Mouse (Mus musculus): ENCODE results near the gene Egf. TPM values are rescaled to one million over a fixed set of nuclear protein-coding genes. Genes with fewer than 3 reads are reported as not detected.

Gene Egf
- polyA plus RNA-seq, 1 experiment, result 0.27 TPM

- no peaks in the 10 kb centered on the region for H3K79me3 ChIP-seq (ENCODE audit: low read depth)
- no peak for TF ChIP-seq CTCF (IDR thresholded peaks at IDR 0.05; ENCODE audit: control insufficient read depth, insufficient read depth, insufficient read length)
- no peak for TF ChIP-seq MAX (IDR thresholded peaks at IDR 0.05)
- TF ChIP-seq CEBPB (IDR thresholded peaks at IDR 0.05; ENCODE audit: low read depth), result no peak
- TF ChIP-seq MYOG (IDR thresholded peaks at IDR 0.05; ENCODE audit: control insufficient read depth, extremely low read depth, insufficient read length), result no peak
- no peak for TF ChIP-seq MYOD1 (IDR thresholded peaks at IDR 0.05; ENCODE audit: control insufficient read depth, insufficient read length, low read depth)
- no peak for TF ChIP-seq USF1 (IDR thresholded peaks at IDR 0.05; ENCODE audit: low read depth)
- no peak for TF ChIP-seq FOSL1 (IDR thresholded peaks at IDR 0.05; ENCODE audit: insufficient read depth, low read length, poor library complexity, severe bottlenecking)
- H3K4me3 ChIP-seq (ENCODE audit: insufficient read depth, poor library complexity, severe bottlenecking), result no peak overlapping the region
- no peaks in the 10 kb centered on the region for H3K79me2 ChIP-seq (ENCODE audit: control insufficient read depth, insufficient read depth)
- H3K36me3 ChIP-seq (ENCODE audit: control insufficient read depth, insufficient read depth), result no peaks in the 10 kb centered on the region
- H3K27me3 ChIP-seq (ENCODE audit: control insufficient read depth, insufficient read depth, insufficient read length), result no peaks in the 10 kb centered on the region
- no peak overlapping the region for H3ac ChIP-seq (ENCODE audit: control insufficient read depth, insufficient read length, low read depth)
These were observed 72.7 kb downstream of the Egf start for GRCm38 (mm10) chr3:129682389-129682788.

GRCm38 (mm10) chr3:129681841-129682240 is 73.3 kb downstream of the Egf start:
- no peak for TF ChIP-seq MYOG (IDR thresholded peaks at IDR 0.05; ENCODE audit: control insufficient read depth, extremely low read depth, insufficient read length)
- no peak for TF ChIP-seq USF1 (IDR thresholded peaks at IDR 0.05; ENCODE audit: low read depth)
- TF ChIP-seq CEBPB (IDR thresholded peaks at IDR 0.05; ENCODE audit: low read depth), result no peak
- no peak for TF ChIP-seq MAX (IDR thresholded peaks at IDR 0.05)
- no peak for TF ChIP-seq FOSL1 (IDR thresholded peaks at IDR 0.05; ENCODE audit: insufficient read depth, low read length, poor library complexity, severe bottlenecking)
- no peak for TF ChIP-seq CTCF (IDR thresholded peaks at IDR 0.05; ENCODE audit: control insufficient read depth, insufficient read depth, insufficient read length)
- TF ChIP-seq MYOD1 (IDR thresholded peaks at IDR 0.05; ENCODE audit: control insufficient read depth, insufficient read length, low read depth), result no peak
- Histone ChIP-seq H3K4me3 (ENCODE audit: insufficient read depth, poor library complexity, severe bottlenecking) (no peak overlapping the region), H3K79me3 (ENCODE audit: low read depth) (no peaks in the 10 kb centered on the region), H3K27me3 (ENCODE audit: control insufficient read depth, insufficient read depth, insufficient read length) (no peaks in the 10 kb centered on the region), H3K79me2 (ENCODE audit: control insufficient read depth, insufficient read depth) (no peaks in the 10 kb centered on the region), H3ac (ENCODE audit: control insufficient read depth, insufficient read length, low read depth) (no peak overlapping the region), H3K36me3 (ENCODE audit: control insufficient read depth, insufficient read depth) (no peaks in the 10 kb centered on the region)

- Histone ChIP-seq H3ac (ENCODE audit: control insufficient read depth, insufficient read length, low read depth) (no peak overlapping the region), H3K79me3 (ENCODE audit: low read depth) (no peaks in the 10 kb centered on the region), H3K79me2 (ENCODE audit: control insufficient read depth, insufficient read depth) (no peaks in the 10 kb centered on the region), H3K4me3 (ENCODE audit: insufficient read depth, poor library complexity, severe bottlenecking) (no peak overlapping the region), H3K27me3 (ENCODE audit: control insufficient read depth, insufficient read depth, insufficient read length) (no peaks in the 10 kb centered on the region), H3K36me3 (ENCODE audit: control insufficient read depth, insufficient read depth) (no peaks in the 10 kb centered on the region)
- no peak for TF ChIP-seq CEBPB (IDR thresholded peaks at IDR 0.05; ENCODE audit: low read depth)
- TF ChIP-seq MAX (IDR thresholded peaks at IDR 0.05), result no peak
- TF ChIP-seq FOSL1 (IDR thresholded peaks at IDR 0.05; ENCODE audit: insufficient read depth, low read length, poor library complexity, severe bottlenecking), result no peak
- no peak for TF ChIP-seq USF1 (IDR thresholded peaks at IDR 0.05; ENCODE audit: low read depth)
- TF ChIP-seq MYOG (IDR thresholded peaks at IDR 0.05; ENCODE audit: control insufficient read depth, extremely low read depth, insufficient read length), result no peak
- TF ChIP-seq CTCF (IDR thresholded peaks at IDR 0.05; ENCODE audit: control insufficient read depth, insufficient read depth, insufficient read length), result no peak
- no peak for TF ChIP-seq MYOD1 (IDR thresholded peaks at IDR 0.05; ENCODE audit: control insufficient read depth, insufficient read length, low read depth)
These were observed 74.9 kb downstream of the Egf start for GRCm38 (mm10) chr3:129680258-129680657.

GRCm38 (mm10) chr3:129675923-129676322 is 79.2 kb downstream of the Egf start:
- Histone ChIP-seq H3K79me2 (ENCODE audit: control insufficient read depth, insufficient read depth) (no peaks in the 10 kb centered on the region), H3K79me3 (ENCODE audit: low read depth) (no peaks in the 10 kb centered on the region), H3K36me3 (ENCODE audit: control insufficient read depth, insufficient read depth) (no peaks in the 10 kb centered on the region), H3K4me3 (ENCODE audit: insufficient read depth, poor library complexity, severe bottlenecking) (no peak overlapping the region), H3ac (ENCODE audit: control insufficient read depth, insufficient read length, low read depth) (no peak overlapping the region), H3K27me3 (ENCODE audit: control insufficient read depth, insufficient read depth, insufficient read length) (no peaks in the 10 kb centered on the region)
- TF ChIP-seq CEBPB (IDR thresholded peaks at IDR 0.05; ENCODE audit: low read depth) (no peak), FOSL1 (IDR thresholded peaks at IDR 0.05; ENCODE audit: insufficient read depth, low read length, poor library complexity, severe bottlenecking) (no peak), CTCF (IDR thresholded peaks at IDR 0.05; ENCODE audit: control insufficient read depth, insufficient read depth, insufficient read length) (no peak), MYOG (IDR thresholded peaks at IDR 0.05; ENCODE audit: control insufficient read depth, extremely low read depth, insufficient read length) (no peak), MAX (IDR thresholded peaks at IDR 0.05) (no peak), MYOD1 (IDR thresholded peaks at IDR 0.05; ENCODE audit: control insufficient read depth, insufficient read length, low read depth) (no peak)

- Histone ChIP-seq H3ac (ENCODE audit: control insufficient read depth, insufficient read length, low read depth) (no peak overlapping the region), H3K79me3 (ENCODE audit: low read depth) (no peaks in the 10 kb centered on the region)
- TF ChIP-seq CTCF (IDR thresholded peaks at IDR 0.05; ENCODE audit: control insufficient read depth, insufficient read depth, insufficient read length) (no peak), MYOD1 (IDR thresholded peaks at IDR 0.05; ENCODE audit: control insufficient read depth, insufficient read length, low read depth) (no peak), MAX (IDR thresholded peaks at IDR 0.05) (no peak), MYOG (IDR thresholded peaks at IDR 0.05; ENCODE audit: control insufficient read depth, extremely low read depth, insufficient read length) (no peak)
These were observed 91.2 kb downstream of the Egf start for GRCm38 (mm10) chr3:129663906-129664305.

GRCm38 (mm10) chr3:129658776-129659175 is 96.3 kb downstream of the Egf start:
- Histone ChIP-seq H3K79me3 (ENCODE audit: low read depth) (no peaks in the 10 kb centered on the region), H3ac (ENCODE audit: control insufficient read depth, insufficient read length, low read depth) (no peak overlapping the region), H3K4me3 (ENCODE audit: insufficient read depth, poor library complexity, severe bottlenecking) (no peak overlapping the region), H3K79me2 (ENCODE audit: control insufficient read depth, insufficient read depth) (no peaks in the 10 kb centered on the region), H3K36me3 (ENCODE audit: control insufficient read depth, insufficient read depth) (no peaks in the 10 kb centered on the region), H3K27me3 (ENCODE audit: control insufficient read depth, insufficient read depth, insufficient read length) (no peaks in the 10 kb centered on the region)
- no peak for TF ChIP-seq USF1 (IDR thresholded peaks at IDR 0.05; ENCODE audit: low read depth)
- no peak for TF ChIP-seq CEBPB (IDR thresholded peaks at IDR 0.05; ENCODE audit: low read depth)
- no peak for TF ChIP-seq CTCF (IDR thresholded peaks at IDR 0.05; ENCODE audit: control insufficient read depth, insufficient read depth, insufficient read length)
- no peak for TF ChIP-seq MYOG (IDR thresholded peaks at IDR 0.05; ENCODE audit: control insufficient read depth, extremely low read depth, insufficient read length)
- TF ChIP-seq FOSL1 (IDR thresholded peaks at IDR 0.05; ENCODE audit: insufficient read depth, low read length, poor library complexity, severe bottlenecking), result no peak

More at GRCm38 (mm10) chr3:129663906-129664305, 91.2 kb downstream of the Egf start:
- Histone ChIP-seq H3K27me3 (ENCODE audit: control insufficient read depth, insufficient read depth, insufficient read length) (no peaks in the 10 kb centered on the region), H3K79me2 (ENCODE audit: control insufficient read depth, insufficient read depth) (no peaks in the 10 kb centered on the region), H3K36me3 (ENCODE audit: control insufficient read depth, insufficient read depth) (no peaks in the 10 kb centered on the region), H3K4me3 (ENCODE audit: insufficient read depth, poor library complexity, severe bottlenecking) (no peak overlapping the region)
